Mouse (Mus musculus) limb, embryonic 12.5 days (tissue): ENCODE results near the gene Ccl6. TPM values are rescaled to one million over a fixed set of nuclear protein-coding genes. Genes with fewer than 3 reads are reported as not detected.

Source experiments
- ATAC-seq: fragments of 200-750 bp; cut with Nextera tagmentation; 2 replicates; pipeline ENCODE4 v1.8.0; 2017; ENCODE audit warnings: low read depth, moderate TSS enrichment; ENCODE audit not compliant: insufficient number of reproducible peaks, insufficient read depth, low FRiP score, low TSS enrichment
- H3K27ac ChIP-seq: fragments of 300-500 bp; sonication (generic); 2 replicates; pipeline ENCODE4 v1.5.1; 2016; ENCODE audit warnings: mild to moderate bottlenecking, moderate library complexity
- H3K27me3 ChIP-seq: fragments of 300-500 bp; sonication (generic); 2 replicates; pipeline ENCODE4 v1.6.1; 2016; ENCODE audit warnings: mild to moderate bottlenecking, moderate library complexity
- H3K36me3 ChIP-seq: fragments of 300-500 bp; sonication (generic); 2 replicates; pipeline ENCODE4 v1.6.1; 2016; ENCODE audit warnings: mild to moderate bottlenecking, moderate library complexity
- H3K4me1 ChIP-seq: fragments of 300-500 bp; sonication (generic); replicated peaks from 2 replicates; pipeline ENCODE4 v1.6.1; 2016
- H3K4me2 ChIP-seq: fragments of 300-500 bp; sonication (generic); 2 replicates; pipeline ENCODE4 v1.6.1; 2016; ENCODE audit warnings: mild to moderate bottlenecking, moderate library complexity
- H3K4me3 ChIP-seq: fragments of 300-500 bp; sonication (generic); replicated peaks from 2 replicates; pipeline ENCODE4 v1.5.1; 2016; ENCODE audit warnings: mild to moderate bottlenecking
- H3K9ac ChIP-seq: fragments of 300-500 bp; sonication (generic); replicated peaks from 2 replicates; pipeline ENCODE4 v1.6.1; 2016; ENCODE audit warnings: mild to moderate bottlenecking, moderate library complexity
- H3K9me3 ChIP-seq: fragments of 300-500 bp; sonication (generic); 2 replicates; pipeline ENCODE4 v1.6.1; 2016; ENCODE audit warnings: mild to moderate bottlenecking, moderate library complexity
- WGBS: fragments of 180-500 bp; shearing (Covaris S2); methylation state at CpG from one replicate; pipeline ENCODE4 v1.1.7; 2016; 5-methylcytosine and 5-hydroxymethylcytosine counted together
- polyA plus RNA-seq: library from polyadenylated mRNA; unstranded; fragments of >200 nt; fragmentation: Nextera tagmentation; extraction: Ambion mirVana; gene quantifications from 2 replicates; pipeline ENCODE4 v1.2.1, GENCODE M21; 2016

Gene Ccl6
- polyA plus RNA-seq, 1 experiment from 2014 or later = 0.46 TPM

GRCm38 (mm10) chr11:83576927-83577555, 15.8 kb downstream of the Ccl6 start:
- Histone ChIP-seq H3K9ac (no peak overlapping the region), H3K4me2 (no peak overlapping the region), H3K27me3 (no peaks in the 10 kb centered on the region), H3K27ac (no peak overlapping the region), H3K4me3 (no peak overlapping the region), H3K9me3 (no peaks in the 10 kb centered on the region), H3K4me1 (no peaks in the 10 kb centered on the region), H3K36me3 (no peaks in the 10 kb centered on the region)
- 85% methylated on average over 4 of the region's 4 CpGs for WGBS
- ATAC-seq = no peak

DNA sequence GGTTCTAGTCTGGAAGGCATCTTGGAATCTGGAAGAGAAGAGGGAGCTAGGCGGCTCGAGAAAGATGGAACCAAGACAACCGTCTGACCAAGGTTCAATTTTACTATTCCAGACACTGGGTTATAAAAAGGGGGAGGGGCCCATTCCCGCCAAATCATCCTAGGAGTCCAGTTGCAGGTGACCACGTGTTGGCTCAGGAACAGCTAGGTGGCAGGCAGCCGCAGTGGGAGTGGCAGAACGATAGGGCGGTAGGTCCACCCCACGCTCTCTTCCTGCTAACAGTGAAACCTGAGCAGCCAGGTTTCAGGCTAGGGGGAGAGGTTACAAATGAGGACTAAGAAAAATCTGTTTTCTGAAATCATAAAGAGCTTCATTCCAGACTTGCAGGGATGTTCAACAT, 20.1 kb downstream of the Ccl6 start:
- no peak for ATAC-seq
- no peaks in the 10 kb centered on the region for H3K9me3 ChIP-seq
- H3K27ac ChIP-seq = no peak overlapping the region
- H3K4me3 ChIP-seq = no peak overlapping the region
- no peaks in the 10 kb centered on the region for H3K36me3 ChIP-seq
- H3K27me3 ChIP-seq = no peaks in the 10 kb centered on the region
- no peaks in the 10 kb centered on the region for H3K4me1 ChIP-seq
- no peak overlapping the region for H3K9ac ChIP-seq
- H3K4me2 ChIP-seq = no peak overlapping the region
- WGBS = 46% methylated on average over 9 of the region's 9 CpGs

DNA sequence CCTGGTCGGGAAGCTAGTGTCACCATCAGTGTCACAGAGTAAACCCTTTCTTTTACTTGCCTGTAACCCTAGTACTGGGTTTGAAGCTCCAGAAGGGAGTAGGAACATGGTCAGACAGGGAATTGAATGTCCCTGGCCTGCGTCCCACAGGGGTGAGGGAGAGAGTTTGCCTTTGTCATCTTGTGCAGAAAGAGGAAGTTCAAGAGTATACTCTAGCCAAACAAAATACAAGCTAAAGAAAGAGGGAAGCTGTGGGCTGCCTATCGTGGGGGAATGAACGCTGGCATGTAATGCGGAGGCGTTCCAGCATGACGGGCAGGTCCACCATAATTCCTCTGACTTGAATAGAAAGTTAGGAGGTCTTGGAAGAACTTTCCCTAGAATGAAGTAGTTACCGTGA, 20.7 kb downstream of the Ccl6 start:
- Histone ChIP-seq H3K4me2 (no peak overlapping the region), H3K27me3 (no peaks in the 10 kb centered on the region), H3K27ac (no peak overlapping the region), H3K9ac (no peak overlapping the region), H3K36me3 (no peaks in the 10 kb centered on the region), H3K9me3 (no peaks in the 10 kb centered on the region), H3K4me3 (no peak overlapping the region), H3K4me1 (no peaks in the 10 kb centered on the region)
- ATAC-seq = no peak
- WGBS = 95% methylated on average over 8 of the region's 8 CpGs

- Histone ChIP-seq H3K9ac (no peak overlapping the region), H3K9me3 (no peaks in the 10 kb centered on the region), H3K27ac (no peak overlapping the region), H3K4me3 (no peak overlapping the region), H3K36me3 (no peaks in the 10 kb centered on the region), H3K27me3 (no peaks in the 10 kb centered on the region), H3K4me2 (no peak overlapping the region), H3K4me1 (no peaks in the 10 kb centered on the region)
- no peak for ATAC-seq
- WGBS = 47% methylated on average over 2 of the region's 2 CpGs
These were observed 22.7 kb downstream of the Ccl6 start for GRCm38 (mm10) chr11:83570189-83570588.

GRCm38 (mm10) chr11:83569249-83569648, 23.6 kb downstream of the Ccl6 start:
- no peaks in the 10 kb centered on the region for H3K27me3 ChIP-seq
- no peak overlapping the region for H3K4me2 ChIP-seq
- H3K36me3 ChIP-seq = no peaks in the 10 kb centered on the region
- no peak overlapping the region for H3K9ac ChIP-seq
- ATAC-seq = no peak
- no peak overlapping the region for H3K27ac ChIP-seq
- H3K9me3 ChIP-seq = no peaks in the 10 kb centered on the region
- WGBS = 97% methylated on average over 7 of the region's 7 CpGs
- no peaks in the 10 kb centered on the region for H3K4me1 ChIP-seq
- no peak overlapping the region for H3K4me3 ChIP-seq

DNA sequence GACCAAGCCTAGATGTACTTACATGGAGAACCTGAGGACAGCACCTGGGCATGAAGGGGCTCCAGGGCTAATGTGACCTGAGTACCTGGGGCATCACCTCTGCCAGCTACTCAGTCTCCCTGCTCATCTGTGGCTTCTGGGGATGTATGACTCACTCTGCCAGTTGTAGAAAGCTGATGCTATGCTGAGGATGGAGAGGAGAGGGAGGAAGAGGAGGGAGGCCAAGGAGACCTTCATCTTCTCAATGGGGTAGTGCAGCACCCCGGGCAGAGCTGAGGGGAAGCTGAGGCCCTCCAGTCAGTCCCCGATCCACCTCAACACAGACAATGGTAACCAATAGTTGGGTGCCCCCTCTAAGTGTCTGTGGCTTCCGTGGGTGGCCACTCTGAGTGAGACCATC, 24.1 kb downstream of the Ccl6 start:
- no peak for ATAC-seq
- H3K4me3 ChIP-seq = no peak overlapping the region
- no peaks in the 10 kb centered on the region for H3K27me3 ChIP-seq
- WGBS = 93% methylated on average over 3 of the region's 3 CpGs
- no peak overlapping the region for H3K27ac ChIP-seq
- no peak overlapping the region for H3K9ac ChIP-seq
- H3K4me1 ChIP-seq = no peaks in the 10 kb centered on the region
- H3K9me3 ChIP-seq = no peaks in the 10 kb centered on the region
- H3K4me2 ChIP-seq = no peak overlapping the region
- no peaks in the 10 kb centered on the region for H3K36me3 ChIP-seq

DNA sequence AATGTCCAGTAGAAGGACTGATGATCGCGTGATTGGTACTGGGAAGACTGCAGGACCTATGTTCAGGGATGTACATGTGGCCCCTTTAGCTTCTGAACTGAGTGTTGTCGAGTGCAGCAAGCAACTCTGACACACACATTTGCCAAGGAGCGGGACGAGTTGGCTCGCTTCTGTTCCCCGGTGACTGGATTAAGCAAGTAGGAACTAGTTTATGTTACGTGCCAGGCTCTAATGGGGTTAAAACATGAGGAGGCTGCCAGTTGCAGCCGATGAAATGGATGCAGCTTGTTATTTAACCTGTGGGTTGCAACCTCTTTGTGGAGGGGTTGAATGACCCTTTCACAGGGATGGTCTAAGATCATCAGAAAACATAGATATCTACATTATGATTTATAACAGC, 24.8 kb downstream of the Ccl6 start:
- Histone ChIP-seq H3K4me2 (no peak overlapping the region), H3K4me1 (no peaks in the 10 kb centered on the region), H3K27ac (no peak overlapping the region), H3K4me3 (no peak overlapping the region), H3K36me3 (no peaks in the 10 kb centered on the region), H3K27me3 (no peaks in the 10 kb centered on the region), H3K9ac (no peak overlapping the region), H3K9me3 (no peaks in the 10 kb centered on the region)
- no peak for ATAC-seq
- 92% methylated on average over 9 of the region's 9 CpGs for WGBS

DNA sequence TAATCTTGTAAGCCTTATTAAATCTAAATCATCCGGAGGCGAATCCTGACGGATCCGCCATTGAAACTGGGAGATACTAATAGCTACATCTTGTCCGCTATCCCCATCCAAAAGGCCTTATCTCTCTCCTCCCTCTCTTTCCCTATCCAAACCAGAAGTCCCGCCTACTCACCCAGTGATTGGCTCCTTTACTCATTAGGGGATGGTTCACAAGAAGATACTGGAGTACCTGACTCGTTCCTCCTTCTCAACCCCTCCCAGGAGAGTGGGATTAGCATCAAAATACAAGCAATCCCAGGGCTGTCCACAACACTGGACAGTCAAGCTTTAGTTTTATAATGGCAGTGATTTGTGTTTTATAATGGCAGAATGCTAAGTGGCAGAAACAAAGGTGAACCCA, 25.6 kb downstream of the Ccl6 start:
- WGBS = 70% methylated on average over 7 of the region's 7 CpGs
- H3K4me3 ChIP-seq = no peak overlapping the region
- no peaks in the 10 kb centered on the region for H3K4me1 ChIP-seq
- no peak for ATAC-seq
- no peaks in the 10 kb centered on the region for H3K27me3 ChIP-seq
- H3K4me2 ChIP-seq = no peak overlapping the region
- no peaks in the 10 kb centered on the region for H3K9me3 ChIP-seq
- H3K36me3 ChIP-seq = no peaks in the 10 kb centered on the region
- no peak overlapping the region for H3K9ac ChIP-seq
- no peak overlapping the region for H3K27ac ChIP-seq

- Histone ChIP-seq H3K4me3 (no peak overlapping the region), H3K9me3 (no peaks in the 10 kb centered on the region), H3K4me1 (no peaks in the 10 kb centered on the region), H3K36me3 (no peaks in the 10 kb centered on the region), H3K27me3 (no peaks in the 10 kb centered on the region), H3K9ac (no peak overlapping the region), H3K4me2 (no peak overlapping the region), H3K27ac (no peak overlapping the region)
- no peak for ATAC-seq
These were observed 26.3 kb downstream of the Ccl6 start for GRCm38 (mm10) chr11:83566617-83567016.

DNA sequence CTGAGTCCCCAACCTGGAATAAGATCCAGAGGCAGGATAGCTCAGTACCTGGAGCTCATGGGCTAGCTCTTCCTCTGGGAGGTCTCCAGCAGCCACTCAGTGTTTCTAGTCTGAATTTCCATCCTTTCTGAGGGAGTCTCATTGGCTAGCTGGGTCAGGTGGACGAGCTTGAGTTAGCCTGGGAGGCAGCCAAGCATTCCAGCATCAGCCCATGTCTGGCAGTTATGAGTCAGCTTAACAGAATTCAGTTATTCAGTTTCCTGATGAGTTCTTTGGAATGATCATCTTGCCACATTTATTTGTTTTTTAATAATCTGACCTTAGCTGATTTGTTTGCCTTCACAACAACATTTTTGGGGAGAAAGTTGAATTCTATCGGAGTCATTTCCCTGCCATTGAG, 29.1 kb downstream of the Ccl6 start:
- Histone ChIP-seq H3K9me3 (no peaks in the 10 kb centered on the region), H3K27ac (no peak overlapping the region), H3K9ac (no peak overlapping the region), H3K4me3 (no peak overlapping the region), H3K4me1 (no peaks in the 10 kb centered on the region), H3K4me2 (no peak overlapping the region), H3K36me3 (no peaks in the 10 kb centered on the region), H3K27me3 (no peaks in the 10 kb centered on the region)
- WGBS = 73% methylated on average over 2 of the region's 2 CpGs
- no peak for ATAC-seq

GRCm38 (mm10) chr11:83562311-83562887, 30.5 kb downstream of the Ccl6 start:
- ATAC-seq = no peak
- H3K27ac ChIP-seq = no peak overlapping the region
- H3K4me3 ChIP-seq = no peak overlapping the region
- H3K4me1 ChIP-seq = no peaks in the 10 kb centered on the region
- 79% methylated on average over 6 of the region's 6 CpGs for WGBS
- H3K27me3 ChIP-seq = no peaks in the 10 kb centered on the region
- no peaks in the 10 kb centered on the region for H3K9me3 ChIP-seq
- no peak overlapping the region for H3K4me2 ChIP-seq
- H3K9ac ChIP-seq = no peak overlapping the region
- H3K36me3 ChIP-seq = no peaks in the 10 kb centered on the region

GRCm38 (mm10) chr11:83560405-83560804, 32.5 kb downstream of the Ccl6 start:
- no peaks in the 10 kb centered on the region for H3K4me1 ChIP-seq
- no peak overlapping the region for H3K4me2 ChIP-seq
- ATAC-seq = no peak
- H3K27ac ChIP-seq = no peak overlapping the region
- no peaks in the 10 kb centered on the region for H3K27me3 ChIP-seq
- no peak overlapping the region for H3K4me3 ChIP-seq
- no peaks in the 10 kb centered on the region for H3K36me3 ChIP-seq
- H3K9ac ChIP-seq = no peak overlapping the region
- no peaks in the 10 kb centered on the region for H3K9me3 ChIP-seq
- 76% methylated on average over 6 of the region's 6 CpGs for WGBS
